Mouse (Mus musculus) thymus, adult 2 months (tissue): ENCODE results near the gene Cript.

Source experiments
- CTCF ChIP-seq: fragments of 200-500 bp; IDR thresholded peaks from 2 replicates; pipeline ENCODE4 v1.5.1; 2012; ENCODE audit warnings: mild to moderate bottlenecking, control low read depth, low read length, moderate library complexity, borderline replicate concordance; ENCODE audit not compliant: control insufficient read depth, poor library complexity, insufficient read depth; ENCODE audit errors: extremely low read depth
- POLR2A ChIP-seq: fragments of 200-500 bp; IDR thresholded peaks from 2 replicates; pipeline ENCODE4 v1.6.1; 2012; ENCODE audit warnings: mild to moderate bottlenecking, low read length, control low read depth, moderate library complexity; ENCODE audit not compliant: control insufficient read depth, poor library complexity, insufficient read depth; ENCODE audit errors: extremely low read depth

DNA sequence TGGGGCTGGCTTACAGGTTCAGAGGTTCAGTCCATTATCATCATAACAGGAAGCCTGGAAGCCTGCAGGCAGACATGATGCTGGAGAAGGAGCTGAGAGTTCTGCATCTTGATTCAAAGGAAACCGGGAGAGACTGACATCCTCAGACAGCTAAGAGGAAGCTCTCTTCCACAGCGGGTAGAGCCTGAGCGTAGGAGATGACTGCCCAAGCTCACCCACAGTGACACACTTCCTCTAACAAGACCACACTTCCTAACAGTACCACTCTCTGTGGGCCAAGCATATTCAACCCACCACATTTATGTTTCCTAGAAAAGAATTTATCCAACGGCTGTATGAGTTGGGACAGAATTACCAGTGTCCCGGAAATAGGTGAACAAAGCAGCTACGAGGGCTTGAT lies 46.9 kb upstream of the Cript start:
- TF ChIP-seq CTCF = no peak
- TF ChIP-seq POLR2A = no peak
